Mouse (Mus musculus): ENCODE results near the gene Eno3. TPM values are rescaled to one million over a fixed set of nuclear protein-coding genes. Genes with fewer than 3 reads are reported as not detected.

Eno3 gene
- polyA plus RNA-seq, 1 experiment from 2014 or later, result 19.7 TPM

- Histone ChIP-seq H3K27me3 (no peaks in the 10 kb centered on the region), H3K9ac (no peak overlapping the region), H3K4me2 (no peak overlapping the region), H3K4me3 (no peak overlapping the region), H3K4me1 (peaks cover 33% of the 10 kb centered on the region), H3K27ac (no peak overlapping the region), H3K9me3 (no peaks in the 10 kb centered on the region), H3K36me3 (peaks cover 50% of the 10 kb centered on the region)
- ATAC-seq (ENCODE audit: insufficient number of reproducible peaks, insufficient read depth, low FRiP score, low TSS enrichment, low read depth), result no peak
- 87% methylated on average over 8 of the region's 8 CpGs for WGBS
Measured at GRCm38 (mm10) chr11:70660571-70660970, 3.6 kb downstream of the Eno3 start.

- no peak overlapping the region for H3K4me2 ChIP-seq
- no peak for ATAC-seq (ENCODE audit: insufficient number of reproducible peaks, insufficient read depth, low FRiP score, low TSS enrichment, low read depth)
- peaks cover 21% of the 10 kb centered on the region for H3K4me1 ChIP-seq
- H3K36me3 ChIP-seq, result peaks cover 61% of the 10 kb centered on the region
- H3K27ac ChIP-seq, result no peak overlapping the region
- H3K9ac ChIP-seq, result no peak overlapping the region
- no peaks in the 10 kb centered on the region for H3K9me3 ChIP-seq
- H3K4me3 ChIP-seq, result no peak overlapping the region
- no peaks in the 10 kb centered on the region for H3K27me3 ChIP-seq
- 90% methylated on average over 8 of the region's 8 CpGs for WGBS
Measured at GRCm38 (mm10) chr11:70663101-70663500, 6.1 kb downstream of the Eno3 start.

- Histone ChIP-seq H3K36me3 (peaks cover 61% of the 10 kb centered on the region), H3K9me3 (no peaks in the 10 kb centered on the region), H3K4me3 (no peak overlapping the region), H3K4me1 (peaks cover 14% of the 10 kb centered on the region), H3K27me3 (no peaks in the 10 kb centered on the region), H3K27ac (no peak overlapping the region), H3K9ac (no peak overlapping the region), H3K4me2 (no peak overlapping the region)
- 88% methylated on average over 6 of the region's 6 CpGs for WGBS
- ATAC-seq (ENCODE audit: insufficient number of reproducible peaks, insufficient read depth, low FRiP score, low TSS enrichment, low read depth), result no peak
Measured at GRCm38 (mm10) chr11:70663957-70664356, 7.0 kb downstream of the Eno3 start.

GRCm38 (mm10) chr11:70664741-70665140 is 7.7 kb downstream of the Eno3 start:
- peaks cover 61% of the 10 kb centered on the region for H3K36me3 ChIP-seq
- H3K27me3 ChIP-seq, result no peaks in the 10 kb centered on the region
- H3K4me1 ChIP-seq, result peaks cover 14% of the 10 kb centered on the region
- H3K4me2 ChIP-seq, result no peak overlapping the region
- no peak overlapping the region for H3K9ac ChIP-seq
- no peak overlapping the region for H3K27ac ChIP-seq
- no peak for ATAC-seq (ENCODE audit: insufficient number of reproducible peaks, insufficient read depth, low FRiP score, low TSS enrichment, low read depth)
- no peak overlapping the region for H3K4me3 ChIP-seq
- H3K9me3 ChIP-seq, result no peaks in the 10 kb centered on the region
- WGBS, result 92% methylated on average over 9 of the region's 9 CpGs

- Histone ChIP-seq H3K36me3 (peaks cover 51% of the 10 kb centered on the region), H3K9ac (no peak overlapping the region), H3K27me3 (no peaks in the 10 kb centered on the region), H3K27ac (no peak overlapping the region), H3K4me3 (no peak overlapping the region), H3K9me3 (no peaks in the 10 kb centered on the region), H3K4me2 (no peak overlapping the region), H3K4me1 (peaks cover 30% of the 10 kb centered on the region)
- ATAC-seq (ENCODE audit: insufficient number of reproducible peaks, insufficient read depth, low FRiP score, low TSS enrichment, low read depth), result no peak
- 96% methylated on average over 8 of the region's 8 CpGs for WGBS
Measured at GRCm38 (mm10) chr11:70666687-70667086, 9.7 kb downstream of the Eno3 start.

- ATAC-seq (ENCODE audit: insufficient number of reproducible peaks, insufficient read depth, low FRiP score, low TSS enrichment, low read depth), result no peak
- H3K4me2 ChIP-seq, result peak overlapping the region; percentile 82
- no peaks in the 10 kb centered on the region for H3K9me3 ChIP-seq
- peak overlapping the region; percentile 98 for H3K27ac ChIP-seq
- H3K9ac ChIP-seq, result peak overlapping the region; percentile 63
- 45% methylated on average over 14 of the region's 14 CpGs for WGBS
- peaks cover 51% of the 10 kb centered on the region for H3K36me3 ChIP-seq
- peak overlapping the region; percentile 69 for H3K4me3 ChIP-seq
- peaks cover 31% of the 10 kb centered on the region for H3K4me1 ChIP-seq
- no peaks in the 10 kb centered on the region for H3K27me3 ChIP-seq
Measured at GRCm38 (mm10) chr11:70667271-70668150, 10.5 kb downstream of the Eno3 start.

- no peaks in the 10 kb centered on the region for H3K27me3 ChIP-seq
- peak overlapping the region; percentile 69 for H3K4me3 ChIP-seq
- H3K9ac ChIP-seq, result peak overlapping the region; percentile 63
- peak overlapping the region; percentile 82 for H3K4me2 ChIP-seq
- peak overlapping the region; percentile 98 for H3K27ac ChIP-seq
- peak; percentile 40; the same call in 1 of the 2 replicates for ATAC-seq (ENCODE audit: insufficient number of reproducible peaks, insufficient read depth, low FRiP score, low TSS enrichment, low read depth)
- under 1% methylated on average over 15 of the region's 15 CpGs for WGBS
- peaks cover 31% of the 10 kb centered on the region for H3K4me1 ChIP-seq
- H3K9me3 ChIP-seq, result no peaks in the 10 kb centered on the region
- peaks cover 47% of the 10 kb centered on the region for H3K36me3 ChIP-seq
Measured at GRCm38 (mm10) chr11:70668335-70668770, 11.4 kb downstream of the Eno3 start.

GRCm38 (mm10) chr11:70668771-70669505 is 11.9 kb downstream of the Eno3 start, which contains the start of gene Spag7:
TSS of gene Spag7 (minus strand) at chr11:70669416.
- Histone ChIP-seq H3K9ac (peak within 1 kb of the TSS; percentile 82), H3K27ac (peak within 1 kb of the TSS; percentile 98), H3K4me2 (peak within 1 kb of the TSS; percentile 82), H3K27me3 (no peaks in the 10 kb centered on the region), H3K4me1 (peaks cover 31% of the 10 kb centered on the region), H3K9me3 (no peaks in the 10 kb centered on the region), H3K36me3 (peaks cover 46% of the 10 kb centered on the region), H3K4me3 (peak within 1 kb of the TSS; percentile 69)
- WGBS, result under 1% methylated on average over 44 of the region's 44 CpGs
- ATAC-seq (ENCODE audit: insufficient number of reproducible peaks, insufficient read depth, low FRiP score, low TSS enrichment, low read depth), result peak; percentile 95

- under 1% methylated on average over 31 of the region's 31 CpGs for WGBS
- H3K36me3 ChIP-seq, result peaks cover 46% of the 10 kb centered on the region
- no peak for ATAC-seq (ENCODE audit: insufficient number of reproducible peaks, insufficient read depth, low FRiP score, low TSS enrichment, low read depth)
Measured at GRCm38 (mm10) chr11:70669582-70670345, 12.8 kb downstream of the Eno3 start.

GRCm38 (mm10) chr11:70670483-70670882 is 13.5 kb downstream of the Eno3 start:
- Histone ChIP-seq H3K9me3 (no peaks in the 10 kb centered on the region), H3K4me3 (peak overlapping the region; percentile 69), H3K9ac (peak overlapping the region; percentile 82), H3K27ac (peak overlapping the region; percentile 98), H3K27me3 (no peaks in the 10 kb centered on the region), H3K4me2 (peak overlapping the region; percentile 82), H3K4me1 (peaks cover 31% of the 10 kb centered on the region), H3K36me3 (peaks cover 45% of the 10 kb centered on the region)
- 40% methylated on average over 14 of the region's 14 CpGs for WGBS
- ATAC-seq (ENCODE audit: insufficient number of reproducible peaks, insufficient read depth, low FRiP score, low TSS enrichment, low read depth), result no peak

More at GRCm38 (mm10) chr11:70669582-70670345, 12.8 kb downstream of the Eno3 start:
- H3K27me3 ChIP-seq, result no peaks in the 10 kb centered on the region
- H3K4me3 ChIP-seq, result peak overlapping the region; percentile 69
- H3K9me3 ChIP-seq, result no peaks in the 10 kb centered on the region
- H3K27ac ChIP-seq, result peak overlapping the region; percentile 98
- peak overlapping the region; percentile 82 for H3K9ac ChIP-seq
- peak overlapping the region; percentile 82 for H3K4me2 ChIP-seq
- H3K4me1 ChIP-seq, result peaks cover 31% of the 10 kb centered on the region

Measured in embryonic facial prominence, embryonic 13.5 days (tissue).